Mouse (Mus musculus) MEL (cell line): ENCODE measurements around the gene Elfn2. TPM values are rescaled to one million over a fixed set of nuclear protein-coding genes. Genes with fewer than 3 reads are reported as not detected.

Source experiments
- DNase-seq: peaks from one replicate; pipeline ENCODE4 v3.0.0; 2011; ENCODE audit warnings: low read depth, low spot score
- H3K27ac ChIP-seq: 2 replicates; pipeline ENCODE4 v1.5.1; 2012; ENCODE audit warnings: low read depth, mild to moderate bottlenecking, control low read depth, low read length, moderate library complexity; ENCODE audit not compliant: control insufficient read depth
- H3K27me3 ChIP-seq, 2 experiments: fragments of 150-350 bp in 1 of 2; sonication (generic) in 1 of 2; 2 replicates each; pipeline ENCODE4 v1.6.1; 2012; ENCODE audit warnings: low read length in 2 of 2, mild to moderate bottlenecking in 2 of 2, improper control_type of control experiment in 1 of 2, moderate library complexity in 1 of 2; ENCODE audit not compliant: insufficient read depth in 2 of 2, control insufficient read depth in 1 of 2
- H3K36me3 ChIP-seq, 2 experiments: 2 replicates each; pipeline ENCODE4 v1.6.1; 2012 to 2014; ENCODE audit warnings: low read length in 2 of 2, improper control_type of control experiment in 1 of 2, inconsistent platforms in 1 of 2, mild to moderate bottlenecking in 1 of 2; ENCODE audit not compliant: insufficient read depth in 2 of 2, control insufficient read depth in 1 of 2
- H3K4me1 ChIP-seq, 2 experiments: fragments of 150-350 bp in 1 of 2; sonication (generic) in 1 of 2; 2 replicates each; pipeline ENCODE4 v1.6.1; 2012; ENCODE audit warnings: low read length in 2 of 2, improper control_type of control experiment in 1 of 2, mild to moderate bottlenecking in 1 of 2; ENCODE audit not compliant: insufficient read depth in 2 of 2, control insufficient read depth in 1 of 2
- H3K4me3 ChIP-seq, 2 experiments: fragments of 150-350 bp in 1 of 2; sonication (generic) in 1 of 2; 2 replicates each; pipeline ENCODE4 v1.5.1; 2012; ENCODE audit warnings: low read depth in 2 of 2, low read length in 2 of 2, mild to moderate bottlenecking in 2 of 2, moderate library complexity in 2 of 2, control low read depth in 1 of 2, improper control_type of control experiment in 1 of 2; ENCODE audit not compliant: control insufficient read depth in 1 of 2, insufficient read depth in 1 of 2
- H3K79me2 ChIP-seq: 2 replicates; pipeline ENCODE4 v1.6.1; 2012; ENCODE audit warnings: mild to moderate bottlenecking, low read length, moderate library complexity; ENCODE audit not compliant: control insufficient read depth, poor library complexity, insufficient read depth
- H3K9ac ChIP-seq: 2 replicates; pipeline ENCODE4 v1.6.1; 2012; ENCODE audit warnings: low read depth, mild to moderate bottlenecking, control low read depth, low read length, moderate library complexity; ENCODE audit not compliant: control insufficient read depth, poor library complexity, severe bottlenecking
- H3K9me3 ChIP-seq: fragments of 150-350 bp; sonication (generic); replicated peaks from 2 replicates; pipeline ENCODE4 v1.6.1; 2012; ENCODE audit warnings: mild to moderate bottlenecking, low read length, improper control_type of control experiment, moderate library complexity; ENCODE audit not compliant: insufficient read depth
- BHLHE40 ChIP-seq: IDR thresholded peaks from 2 replicates; pipeline ENCODE4 v1.6.1; 2012; ENCODE audit warnings: low read depth, mild to moderate bottlenecking, inconsistent platforms, low read length, improper control_type of control experiment, borderline replicate concordance
- CHD2 ChIP-seq: IDR thresholded peaks from 2 replicates; pipeline ENCODE4 v1.6.1; 2011; ENCODE audit warnings: low read length, improper control_type of control experiment
- CTCF ChIP-seq, 3 experiments: IDR thresholded peaks in 2 of 3; conservative IDR thresholded peaks in 1 of 3; 2 replicates each; pipeline ENCODE4 v1.5.1; 2011 to 2012; ENCODE audit warnings: low read length in 3 of 3, low read depth in 2 of 3, mild to moderate bottlenecking in 2 of 3, improper control_type of control experiment in 1 of 3, inconsistent platforms in 1 of 3, mixed read lengths in 1 of 3, moderate library complexity in 1 of 3; ENCODE audit not compliant: control insufficient read depth in 1 of 3, insufficient read depth in 1 of 3, poor library complexity in 1 of 3, severe bottlenecking in 1 of 3
- ELF1 ChIP-seq: IDR thresholded peaks from 2 replicates; pipeline ENCODE4 v1.6.1; 2014; ENCODE audit warnings: low read depth, mild to moderate bottlenecking, inconsistent platforms, low read length, improper control_type of control experiment, moderate library complexity
- EP300 ChIP-seq, 2 experiments: IDR thresholded peaks; 2 replicates each; pipeline ENCODE4 v1.6.1; 2011; ENCODE audit warnings: improper control_type of control experiment in 2 of 2, low read length in 2 of 2, low read depth in 1 of 2, mild to moderate bottlenecking in 1 of 2
- GATA1 ChIP-seq: IDR thresholded peaks from 2 replicates; pipeline ENCODE4 v1.6.1; 2011; ENCODE audit warnings: low read depth, low read length, improper control_type of control experiment
- HCFC1 ChIP-seq: IDR thresholded peaks from 2 replicates; pipeline ENCODE4 v1.6.1; 2012; ENCODE audit warnings: low read depth, mild to moderate bottlenecking, inconsistent platforms, low read length, improper control_type of control experiment, moderate library complexity
- JUND ChIP-seq: IDR thresholded peaks from 2 replicates; pipeline ENCODE4 v1.6.1; 2011; ENCODE audit warnings: low read depth, mild to moderate bottlenecking, improper control_type of control experiment, low read length
- KAT2A ChIP-seq: conservative IDR thresholded peaks from 2 replicates; pipeline ENCODE4 v1.6.1; 2012; ENCODE audit warnings: low read depth, low read length, improper control_type of control experiment, inconsistent platforms
- MAFK ChIP-seq: IDR thresholded peaks from 2 replicates; pipeline ENCODE4 v1.6.1; 2011; ENCODE audit warnings: low read depth, mild to moderate bottlenecking, low read length, improper control_type of control experiment, borderline replicate concordance
- MAX ChIP-seq: IDR thresholded peaks from 2 replicates; pipeline ENCODE4 v1.6.1; 2011; ENCODE audit warnings: low read length, improper control_type of control experiment
- MYB ChIP-seq: IDR thresholded peaks from 2 replicates; pipeline ENCODE4 v1.6.1; 2011; ENCODE audit warnings: mild to moderate bottlenecking, low read depth, low read length, improper control_type of control experiment
- MYC ChIP-seq: IDR thresholded peaks from 2 replicates; pipeline ENCODE4 v1.6.1; 2011; ENCODE audit warnings: low read depth, mild to moderate bottlenecking, low read length, improper control_type of control experiment, moderate library complexity
- POLR2A ChIP-seq, 2 experiments: IDR thresholded peaks; 2 replicates each; pipeline ENCODE4 v1.6.1; 2011 to 2012; ENCODE audit warnings: low read length in 2 of 2, mild to moderate bottlenecking in 2 of 2, control low read depth in 1 of 2, improper control_type of control experiment in 1 of 2, low read depth in 1 of 2, moderate library complexity in 1 of 2; ENCODE audit not compliant: control insufficient read depth in 1 of 2, insufficient read depth in 1 of 2, poor library complexity in 1 of 2
- POLR2AphosphoS2 ChIP-seq: IDR thresholded peaks from 2 replicates; pipeline ENCODE4 v1.6.1; 2011; ENCODE audit warnings: low read length, improper control_type of control experiment
- POLR2AphosphoS5 ChIP-seq: IDR thresholded peaks from 2 replicates; pipeline ENCODE4 v1.6.1; 2012; ENCODE audit warnings: low read depth, borderline replicate concordance, mild to moderate bottlenecking, inconsistent platforms, low read length, moderate library complexity, mixed read lengths
- RAD21 ChIP-seq: IDR thresholded peaks from 2 replicates; pipeline ENCODE4 v1.6.1; 2011; ENCODE audit warnings: mild to moderate bottlenecking, low read depth, low read length, improper control_type of control experiment
- RCOR1 ChIP-seq: IDR thresholded peaks from 2 replicates; pipeline ENCODE4 v1.6.1; 2012; ENCODE audit warnings: low read depth, mild to moderate bottlenecking, inconsistent platforms, low read length, improper control_type of control experiment
- TCF12 ChIP-seq: IDR thresholded peaks from 2 replicates; pipeline ENCODE4 v1.6.1; 2014; ENCODE audit warnings: low read depth, mild to moderate bottlenecking, inconsistent platforms, low read length, improper control_type of control experiment, moderate library complexity
- UBTF ChIP-seq: IDR thresholded peaks from 2 replicates; pipeline ENCODE4 v1.6.1; 2012; ENCODE audit warnings: low read depth, mild to moderate bottlenecking, inconsistent platforms, low read length, improper control_type of control experiment, moderate library complexity, borderline replicate concordance; ENCODE audit not compliant: insufficient read depth
- USF1 ChIP-seq: IDR thresholded peaks from 2 replicates; pipeline ENCODE4 v1.6.1; 2014; ENCODE audit warnings: low read depth, mild to moderate bottlenecking, inconsistent platforms, low read length, improper control_type of control experiment, moderate library complexity
- USF2 ChIP-seq, 2 experiments: IDR thresholded peaks; 2 replicates each; pipeline ENCODE4 v1.6.1; 2011 to 2012; ENCODE audit warnings: improper control_type of control experiment in 2 of 2, low read length in 2 of 2, borderline replicate concordance in 1 of 2, inconsistent platforms in 1 of 2, low read depth in 1 of 2, mild to moderate bottlenecking in 1 of 2; ENCODE audit not compliant: insufficient read depth in 1 of 2
- ZKSCAN1 ChIP-seq: IDR thresholded peaks from 2 replicates; pipeline ENCODE4 v1.6.1; 2012; ENCODE audit warnings: low read depth, mild to moderate bottlenecking, inconsistent platforms, low read length, improper control_type of control experiment, moderate library complexity
- ZMIZ1 ChIP-seq: IDR thresholded peaks from 2 replicates; pipeline ENCODE4 v1.6.1; 2012; ENCODE audit warnings: low read depth, mild to moderate bottlenecking, inconsistent platforms, low read length, improper control_type of control experiment, moderate library complexity
- polyA plus RNA-seq, 2 experiments: library from polyadenylated mRNA; stranded (reverse) in 1 of 2; unstranded in 1 of 2; fragments of >175 nt in 1 of 2; fragments of >200 nt in 1 of 2; gene quantifications; 2 replicates each; pipeline versions ENCODE4 v1.2.1 to v1.2.4; 2012; ENCODE audit warnings: low replicate concordance in 2 of 2, low read depth in 1 of 2; ENCODE audit not compliant: insufficient read length in 2 of 2, insufficient read depth in 1 of 2, missing spikeins in 1 of 2
- total RNA-seq: library from RNA; depleted of rRNA; stranded (reverse); fragments of 300-350 nt; gene quantifications from 2 replicates; pipeline ENCODE4 v1.2.3, GENCODE M21; 2012

The Elfn2 gene
- total and polyA plus RNA-seq, 3 experiments = 0.04 to 0.15 TPM; not detected in 1

GRCm38 (mm10) chr15:78712335-78713258 is 6.0 kb downstream of the Elfn2 start:
- TF ChIP-seq BHLHE40 (no peak), GATA1 (no peak), ELF1 (no peak), HCFC1 (no peak), JUND (no peak), MYB (no peak), TCF12 (no peak), CTCF (IDR thresholded peaks at IDR 0.05 in 2 of 3, conservative IDR thresholded peaks at IDR 0.05 in 1 of 3; ENCODE audit: control insufficient read depth in 1 of 3, insufficient read depth in 1 of 3, low read depth in 2 of 3, low read length in 3 of 3, poor library complexity in 1 of 3, severe bottlenecking in 1 of 3) (no peak), POLR2A (IDR thresholded peaks at IDR 0.05; ENCODE audit: control insufficient read depth in 1 of 2, insufficient read depth in 1 of 2, low read depth in 1 of 2, low read length in 2 of 2, poor library complexity in 1 of 2) (no peak), USF1 (no peak), ZMIZ1 (no peak), USF2 (IDR thresholded peaks at IDR 0.05; ENCODE audit: borderline replicate concordance in 1 of 2, insufficient read depth in 1 of 2, low read depth in 1 of 2, low read length in 2 of 2) (no peak), ZKSCAN1 (no peak), RCOR1 (no peak), EP300 (IDR thresholded peaks at IDR 0.05; ENCODE audit: low read depth in 1 of 2, low read length in 2 of 2) (no peak), KAT2A (no peak), MAX (no peak)
- TF ChIP-seq, all 39 proteins: peak for 0
- no peaks in the 10 kb centered on the region for H3K36me3 ChIP-seq
- no peaks in the 10 kb centered on the region for H3K9me3 ChIP-seq
- H3K27ac ChIP-seq = no peak overlapping the region
- H3K79me2 ChIP-seq = no peaks in the 10 kb centered on the region
- no peaks in the 10 kb centered on the region for H3K4me1 ChIP-seq
- H3K27me3 ChIP-seq = no peaks in the 10 kb centered on the region
- no peak overlapping the region for H3K9ac ChIP-seq
- no peak overlapping the region for H3K4me3 ChIP-seq
- peak; percentile 21 for DNase-seq

DNA sequence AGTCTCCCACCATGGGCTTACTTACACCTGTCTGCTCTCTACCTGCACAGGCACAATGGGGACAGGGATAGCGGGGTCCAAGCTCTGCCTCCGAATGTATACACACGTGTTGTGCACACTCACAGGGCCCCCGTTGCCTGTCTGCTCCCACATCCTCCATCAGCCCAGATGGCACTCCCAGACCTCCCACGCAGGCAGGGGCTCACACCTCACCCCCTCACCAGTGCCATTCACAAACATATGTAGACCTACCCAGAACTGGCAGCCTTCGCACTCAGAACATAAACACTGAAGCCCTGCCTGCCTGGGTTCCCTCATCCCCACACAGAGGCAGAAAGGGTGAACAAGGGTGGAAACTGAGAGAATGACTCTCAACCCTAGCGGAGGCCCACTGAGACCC is 6.6 kb downstream of the Elfn2 start:
- DNase-seq = no peak
- H3K9ac ChIP-seq = no peak overlapping the region
- H3K9me3 ChIP-seq = no peaks in the 10 kb centered on the region
- no peaks in the 10 kb centered on the region for H3K36me3 ChIP-seq
- peaks cover 0 to under 1% of the 10 kb centered on the region in 2 experiments; a peak in 1 of 4 replicates for H3K4me1 ChIP-seq
- no peak overlapping the region for H3K27ac ChIP-seq
- H3K4me3 ChIP-seq = no peak overlapping the region
- H3K79me2 ChIP-seq = no peaks in the 10 kb centered on the region
- H3K27me3 ChIP-seq = no peaks in the 10 kb centered on the region
- TF ChIP-seq USF1 = no peak
- no peak for TF ChIP-seq POLR2A (IDR thresholded peaks at IDR 0.05; ENCODE audit: control insufficient read depth in 1 of 2, insufficient read depth in 1 of 2, low read depth in 1 of 2, low read length in 2 of 2, poor library complexity in 1 of 2)
- TF ChIP-seq CHD2 = no peak
- no peak for TF ChIP-seq MYC
- no peak for TF ChIP-seq ZMIZ1
- TF ChIP-seq MYB = no peak
- TF ChIP-seq EP300 (IDR thresholded peaks at IDR 0.05; ENCODE audit: low read depth in 1 of 2, low read length in 2 of 2) = no peak
- no peak for TF ChIP-seq RAD21
- TF ChIP-seq CTCF (IDR thresholded peaks at IDR 0.05 in 2 of 3, conservative IDR thresholded peaks at IDR 0.05 in 1 of 3; ENCODE audit: control insufficient read depth in 1 of 3, insufficient read depth in 1 of 3, low read depth in 2 of 3, low read length in 3 of 3, poor library complexity in 1 of 3, severe bottlenecking in 1 of 3) = no peak
- no peak for TF ChIP-seq POLR2AphosphoS5
- no peak for TF ChIP-seq ELF1
- no peak for TF ChIP-seq MAFK
- TF ChIP-seq USF2 (IDR thresholded peaks at IDR 0.05; ENCODE audit: borderline replicate concordance in 1 of 2, insufficient read depth in 1 of 2, low read depth in 1 of 2, low read length in 2 of 2) = no peak
- TF ChIP-seq POLR2AphosphoS2 = no peak
- no peak for TF ChIP-seq UBTF
